Mouse (Mus musculus) myocyte (in vitro differentiated cells): ENCODE measurements at regions not wholly inside any gene's neighbourhood (a gene's known extent, or its start where the extent isn't known, plus 50 kb on each side); places are given as distances from the start of the nearest gene placed in this dataset.

Experiments
- CEBPB ChIP-seq: IDR thresholded peaks from 2 replicates; pipeline ENCODE4 v1.6.1; 2011; ENCODE audit warnings: mild to moderate bottlenecking, moderate library complexity; ENCODE audit not compliant: poor library complexity, insufficient read depth, severe bottlenecking
- E2F4 ChIP-seq: IDR thresholded peaks from one replicate; pipeline ENCODE4 v1.6.1; 2011; ENCODE audit warnings: mild to moderate bottlenecking, control low read depth, moderate library complexity; ENCODE audit not compliant: insufficient read depth
- MAX ChIP-seq: IDR thresholded peaks from one replicate; pipeline ENCODE4 v1.6.1; 2011; ENCODE audit warnings: low read depth, mild to moderate bottlenecking, control low read depth
- MYOG ChIP-seq, 3 experiments: IDR thresholded peaks; one replicate each; pipeline ENCODE4 v1.6.1; 2011; ENCODE audit warnings: control low read depth in 2 of 3, low read depth in 2 of 3, mild to moderate bottlenecking in 2 of 3; ENCODE audit not compliant: insufficient read length in 2 of 3, control insufficient read depth in 1 of 3, insufficient read depth in 1 of 3
- POLR2A ChIP-seq: IDR thresholded peaks from one replicate; pipeline ENCODE4 v1.6.1; 2011; ENCODE audit warnings: low read depth, mild to moderate bottlenecking, control low read depth, moderate library complexity; ENCODE audit not compliant: insufficient read length
- SRF ChIP-seq: IDR thresholded peaks from one replicate; pipeline ENCODE4 v1.6.1; 2011; ENCODE audit warnings: low read depth; ENCODE audit not compliant: control insufficient read depth, insufficient read length
- TCF12 ChIP-seq: IDR thresholded peaks from one replicate; pipeline ENCODE4 v1.6.1; 2011; ENCODE audit warnings: mild to moderate bottlenecking, control low read depth; ENCODE audit not compliant: poor library complexity, insufficient read depth, severe bottlenecking
- TCF3 ChIP-seq: IDR thresholded peaks from one replicate; pipeline ENCODE4 v1.6.1; 2011; ENCODE audit warnings: low read depth, control low read depth; ENCODE audit not compliant: insufficient read length
- USF1 ChIP-seq: IDR thresholded peaks from one replicate; pipeline ENCODE4 v1.6.1; 2011; ENCODE audit warnings: low read depth, mild to moderate bottlenecking, control low read depth, moderate library complexity

- TF ChIP-seq USF1, result no peak
- TF ChIP-seq E2F4, result no peak
- no peak for TF ChIP-seq TCF12
- TF ChIP-seq MYOG (IDR thresholded peaks at IDR 0.05; ENCODE audit: control insufficient read depth in 1 of 3, insufficient read depth in 1 of 3, insufficient read length in 2 of 3, low read depth in 2 of 3), result no peak
- no peak for TF ChIP-seq POLR2A
- no peak for TF ChIP-seq TCF3
- no peak for TF ChIP-seq MAX
- no peak for TF ChIP-seq CEBPB
- TF ChIP-seq SRF, result no peak
Measured at GRCm38 (mm10) chr7:70917016-70917415, 434.3 kb downstream of the Gm10295 start.
